Mouse (Mus musculus): ENCODE measurements around the gene Sox15.
"Not testable (repeated sequence)": the region's sequence is repeated elsewhere in the genome, so short reads cannot be mapped to it uniquely, and the experiment has no call there.

Sox15 gene

DNA sequence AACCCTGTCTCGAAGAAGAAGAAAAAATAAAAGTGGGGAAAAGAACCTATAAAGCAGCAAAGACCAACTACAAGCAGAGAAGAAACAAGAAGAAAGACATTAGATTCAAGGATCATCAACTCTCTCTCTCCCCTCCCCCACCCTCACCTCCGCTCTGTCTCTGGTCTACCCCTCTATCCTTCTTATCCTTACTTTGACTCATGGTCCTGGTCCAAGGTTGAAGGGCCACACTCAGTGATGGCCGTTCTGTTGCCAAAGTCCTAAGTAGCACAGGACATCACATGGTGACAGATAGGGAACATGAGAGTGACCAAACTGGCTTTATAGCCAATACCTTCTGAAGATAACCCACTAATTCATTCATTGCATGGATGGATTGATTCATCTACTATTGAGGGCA, 42.3 kb downstream of the Sox15 start:
- in situ Hi-C loops (cut with MboI, MseI): no loop called here

DNA sequence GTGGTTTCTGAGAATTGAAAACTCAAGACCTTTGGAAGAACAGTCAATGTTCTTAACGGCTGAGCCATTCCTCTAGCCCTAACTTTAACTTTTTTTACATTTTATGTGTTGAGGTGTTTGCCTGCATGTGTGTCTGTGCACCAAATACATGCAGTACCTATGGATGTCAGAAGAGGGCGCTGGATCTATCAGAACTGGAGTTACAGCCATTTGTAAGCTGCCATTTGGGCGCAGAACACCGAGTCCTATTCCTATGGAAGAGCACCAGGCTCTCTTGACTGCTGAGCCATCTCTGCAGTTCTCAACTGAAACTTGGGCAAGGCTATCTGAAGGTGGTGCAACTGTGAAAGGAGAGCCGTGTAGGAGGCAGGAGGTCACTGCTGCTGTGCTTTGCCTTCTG, 43.5 kb downstream of the Sox15 start:
- in situ Hi-C loops (cut with MboI, MseI): no loop called here

DNA sequence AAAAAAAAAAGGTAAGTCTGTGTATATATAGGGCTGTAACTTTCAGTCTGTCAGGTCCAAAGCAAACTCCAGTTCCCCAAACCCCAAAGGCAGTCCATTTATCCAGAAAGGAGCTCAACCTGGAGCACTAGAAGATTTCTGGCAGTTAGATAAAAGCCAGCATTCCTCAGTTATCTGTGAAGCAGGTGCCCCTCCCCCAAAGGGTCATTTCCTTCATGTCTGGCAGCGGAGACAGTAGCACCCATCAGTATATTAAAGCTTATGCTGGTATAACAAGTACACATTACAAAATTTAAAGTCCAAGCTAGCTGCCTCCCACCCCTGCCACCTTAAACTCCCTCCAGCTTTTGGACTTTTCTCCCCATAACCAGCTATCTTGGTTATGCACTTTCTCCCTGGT, 44.5 kb downstream of the Sox15 start:
- in situ Hi-C loops (cut with MboI, MseI): no loop called here

DNA sequence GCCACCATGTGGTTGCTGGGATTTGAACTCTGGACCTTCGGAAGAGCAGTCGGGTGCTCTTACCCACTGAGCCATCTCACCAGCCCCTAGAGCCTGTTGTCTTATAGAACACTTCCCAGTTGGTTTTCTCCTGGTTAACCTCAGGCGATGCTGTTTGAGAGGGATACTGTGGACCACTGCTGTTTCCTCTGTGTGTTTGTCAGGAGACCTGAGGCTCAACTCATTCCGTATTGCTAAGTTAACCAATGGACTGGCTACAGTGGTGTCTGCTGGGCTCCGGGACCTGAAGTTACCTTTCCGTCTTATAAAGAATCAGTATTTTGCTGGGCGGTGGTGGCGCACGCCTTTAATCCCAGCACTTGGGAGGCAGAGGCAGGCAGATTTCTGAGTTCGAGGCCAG, 47.8 kb downstream of the Sox15 start:
- in situ Hi-C loops (cut with MboI, MseI): not testable (repeated sequence)

DNA sequence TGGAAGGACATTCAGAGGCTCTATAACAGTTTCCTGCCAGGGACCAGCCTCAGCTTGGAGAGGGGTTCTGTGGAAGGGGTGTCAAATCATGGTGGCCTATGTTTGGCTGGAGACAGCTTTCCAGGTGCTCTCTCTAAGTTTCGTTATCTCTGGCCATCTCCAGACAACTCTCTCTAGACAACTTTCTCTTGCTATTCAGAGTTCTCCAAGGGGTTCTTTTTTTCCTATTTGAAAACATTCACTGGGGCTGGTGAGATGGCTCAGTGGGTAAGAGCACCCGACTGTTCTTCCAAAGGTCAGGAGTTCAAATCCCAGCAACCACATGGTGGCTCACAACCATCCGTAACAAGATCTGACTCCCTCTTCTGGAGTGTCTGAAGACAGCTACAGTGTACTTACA, 48.3 kb downstream of the Sox15 start:
- in situ Hi-C loops (cut with MboI, MseI): not testable (repeated sequence)

DNA sequence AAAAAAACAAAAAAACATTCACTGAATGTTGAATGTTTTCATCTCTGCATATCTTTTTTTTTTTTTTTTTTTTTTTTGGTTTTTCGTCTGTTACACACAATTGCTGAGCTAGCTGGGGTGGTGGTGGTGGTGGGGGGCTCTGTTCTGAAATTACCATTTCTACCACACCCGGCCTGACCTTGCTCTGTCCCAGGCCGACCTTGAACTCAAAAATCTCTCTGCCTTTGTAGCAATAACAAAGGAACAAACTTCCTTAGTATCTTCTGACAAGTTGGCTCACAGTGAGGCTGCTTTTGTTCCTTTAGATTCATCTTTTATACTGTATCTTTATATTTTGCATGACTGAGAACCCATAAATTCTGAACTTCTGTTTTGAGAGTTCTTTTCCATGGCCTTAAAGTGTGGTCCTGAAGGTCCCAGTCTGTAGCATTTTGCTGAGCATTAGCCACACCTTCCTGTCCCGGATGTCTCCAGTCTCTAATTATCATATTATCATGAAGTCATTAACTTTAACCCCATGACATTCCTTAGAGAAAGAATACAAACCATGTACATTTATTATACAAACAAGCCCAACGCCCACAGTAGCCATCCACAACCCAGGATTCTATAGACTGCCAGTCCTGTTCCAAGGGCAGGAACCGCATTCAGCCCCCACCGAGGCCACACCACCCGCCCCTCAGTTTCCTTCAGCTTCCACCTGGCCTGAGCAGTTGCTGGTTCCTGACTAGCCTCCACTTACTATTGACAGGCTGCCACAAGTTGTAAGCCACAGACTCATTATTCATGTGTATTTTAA, 48.9 kb downstream of the Sox15 start:
- in situ Hi-C loops (cut with MboI, MseI): no loop called here

DNA sequence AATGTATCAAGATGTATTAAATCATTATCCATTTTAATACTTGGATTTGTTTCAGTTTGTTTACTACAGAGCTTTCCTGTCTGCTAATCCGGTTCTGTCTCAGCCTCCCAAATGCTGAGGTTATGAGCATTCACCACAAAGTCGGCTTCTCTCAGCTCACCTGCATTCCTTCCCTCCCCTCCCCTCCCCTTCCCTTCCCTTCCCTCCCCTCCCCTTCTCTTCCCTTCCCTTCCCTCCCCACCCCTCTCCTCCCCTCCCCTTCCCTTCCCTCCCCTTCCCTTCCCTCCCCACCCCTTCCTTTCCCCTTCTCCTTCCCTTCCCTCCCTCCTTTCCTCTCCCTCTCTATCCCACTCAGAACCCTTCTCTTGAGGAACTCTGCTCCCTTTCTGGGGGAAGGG, 49.5 kb downstream of the Sox15 start:
- in situ Hi-C loops (cut with MboI, MseI): no loop called here
